Mouse (Mus musculus): Measurements from ENCODE around the gene Olfr68. TPM values are rescaled to one million over a fixed set of nuclear protein-coding genes. Genes with fewer than 3 reads are reported as not detected.
"Not testable (repeated sequence)": the region's sequence is repeated elsewhere in the genome, so short reads cannot be mapped to it uniquely, and the experiment has no call there.

Gene Olfr68
- polyA plus RNA-seq, 1 experiment from 2014 or later = not detected

- Histone ChIP-seq H3K27ac (ENCODE audit: low read length) (no peak overlapping the region), H3K4me2 (replicated peaks; ENCODE audit: low read depth, low read length) (no peak overlapping the region), H3K4me1 (ENCODE audit: control insufficient read depth, insufficient read depth, low read length) (no peaks in the 10 kb centered on the region), H3K36me3 (ENCODE audit: control insufficient read depth, insufficient read depth, low read length) (no peaks in the 10 kb centered on the region), H3K4me3 (ENCODE audit: low read depth, low read length) (no peak overlapping the region), H3K9ac (replicated peaks; ENCODE audit: low read depth, low read length) (no peak overlapping the region), H3K27me3 (ENCODE audit: control insufficient read depth, insufficient read depth, low read length) (no peaks in the 10 kb centered on the region), H3K9me3 (ENCODE audit: control insufficient read depth, low read depth, low read length) (no peaks in the 10 kb centered on the region)
- WGBS = 59% methylated on average over 1 of the region's 1 CpGs
- ATAC-seq (ENCODE audit: insufficient number of reproducible peaks, insufficient read depth, low FRiP score, low read depth) = no peak
Measured at GRCm38 (mm10) chr7:103806856-103807255, 27.4 kb upstream of the Olfr68 start.

GRCm38 (mm10) chr7:103792669-103793388 is 13.3 kb upstream of the Olfr68 start:
- Histone ChIP-seq H3K36me3 (ENCODE audit: control insufficient read depth, insufficient read depth, low read length) (no peaks in the 10 kb centered on the region), H3K4me3 (ENCODE audit: low read depth, low read length) (no peak overlapping the region), H3K9me3 (ENCODE audit: control insufficient read depth, low read depth, low read length) (no peaks in the 10 kb centered on the region), H3K4me1 (ENCODE audit: control insufficient read depth, insufficient read depth, low read length) (no peaks in the 10 kb centered on the region), H3K27ac (ENCODE audit: low read length) (no peak overlapping the region), H3K4me2 (replicated peaks; ENCODE audit: low read depth, low read length) (no peak overlapping the region), H3K27me3 (ENCODE audit: control insufficient read depth, insufficient read depth, low read length) (no peaks in the 10 kb centered on the region), H3K9ac (replicated peaks; ENCODE audit: low read depth, low read length) (no peak overlapping the region)
- WGBS = 28% methylated on average over 4 of the region's 4 CpGs
- ATAC-seq (ENCODE audit: insufficient number of reproducible peaks, insufficient read depth, low FRiP score, low read depth) = no peak

DNA sequence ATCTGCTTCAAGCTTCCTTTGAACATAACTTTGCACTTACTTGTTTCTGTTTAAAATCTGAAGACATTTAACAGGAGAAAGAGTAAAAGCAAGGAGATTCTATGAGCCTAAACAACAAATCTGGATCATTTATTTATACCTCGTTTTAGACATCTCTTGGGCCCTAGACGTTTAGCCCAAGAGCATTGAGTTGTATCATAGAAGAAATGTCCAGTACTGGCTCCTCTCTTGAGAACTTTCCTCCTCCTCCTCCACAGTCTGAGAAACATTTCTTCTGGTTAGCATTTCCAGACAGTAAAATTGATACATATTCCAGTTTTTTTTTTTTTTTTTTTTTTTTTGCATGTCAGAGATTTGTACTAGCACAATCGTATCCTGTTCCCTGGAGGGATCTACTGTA is 12.2 kb upstream of the Olfr68 start, which contains the start of gene Olfr67:
Gene Olfr67, minus strand, starts transcription at position 101 of the 400 bp plus-strand sequence.
- H3K27me3 ChIP-seq (ENCODE audit: control insufficient read depth, insufficient read depth, low read length) = no peaks in the 10 kb centered on the region
- H3K36me3 ChIP-seq (ENCODE audit: control insufficient read depth, insufficient read depth, low read length) = no peaks in the 10 kb centered on the region
- no peaks in the 10 kb centered on the region for H3K4me1 ChIP-seq (ENCODE audit: control insufficient read depth, insufficient read depth, low read length)
- no peak within 1 kb of the TSS for H3K9ac ChIP-seq (replicated peaks; ENCODE audit: low read depth, low read length)
- no peak for ATAC-seq (ENCODE audit: insufficient number of reproducible peaks, insufficient read depth, low FRiP score, low read depth)
- no peak within 1 kb of the TSS for H3K4me3 ChIP-seq (ENCODE audit: low read depth, low read length)
- H3K9me3 ChIP-seq (ENCODE audit: control insufficient read depth, low read depth, low read length) = no peaks in the 10 kb centered on the region
- WGBS = 67% methylated on average over 3 of the region's 3 CpGs
- no peak within 1 kb of the TSS for H3K4me2 ChIP-seq (replicated peaks; ENCODE audit: low read depth, low read length)
- H3K27ac ChIP-seq (ENCODE audit: low read length) = no peak within 1 kb of the TSS

- not testable (repeated sequence) for H3K4me3 ChIP-seq (ENCODE audit: low read depth, low read length); ATAC-seq (ENCODE audit: insufficient number of reproducible peaks, insufficient read depth, low FRiP score, low read depth); H3K27ac ChIP-seq (ENCODE audit: low read length); H3K4me1 ChIP-seq (ENCODE audit: control insufficient read depth, insufficient read depth, low read length); H3K27me3 ChIP-seq (ENCODE audit: control insufficient read depth, insufficient read depth, low read length); H3K9ac ChIP-seq (replicated peaks; ENCODE audit: low read depth, low read length); H3K36me3 ChIP-seq (ENCODE audit: control insufficient read depth, insufficient read depth, low read length); H3K9me3 ChIP-seq (ENCODE audit: control insufficient read depth, low read depth, low read length); H3K4me2 ChIP-seq (replicated peaks; ENCODE audit: low read depth, low read length)
- WGBS = 83% methylated on average over 3 of the region's 4 CpGs
Measured at GRCm38 (mm10) chr7:103777652-103778051, 1.8 kb downstream of the Olfr68 start.

- Histone ChIP-seq H3K9me3 (ENCODE audit: control insufficient read depth, low read depth, low read length) (no peaks in the 10 kb centered on the region), H3K4me2 (replicated peaks; ENCODE audit: low read depth, low read length) (no peak within 1 kb of the TSS), H3K9ac (replicated peaks; ENCODE audit: low read depth, low read length) (no peak within 1 kb of the TSS), H3K27me3 (ENCODE audit: control insufficient read depth, insufficient read depth, low read length) (no peaks in the 10 kb centered on the region), H3K27ac (ENCODE audit: low read length) (no peak within 1 kb of the TSS), H3K4me1 (ENCODE audit: control insufficient read depth, insufficient read depth, low read length) (no peaks in the 10 kb centered on the region), H3K36me3 (ENCODE audit: control insufficient read depth, insufficient read depth, low read length) (no peaks in the 10 kb centered on the region), H3K4me3 (ENCODE audit: low read depth, low read length) (no peak within 1 kb of the TSS)
- WGBS = 72% methylated on average over 2 of the region's 2 CpGs
- no peak for ATAC-seq (ENCODE audit: insufficient number of reproducible peaks, insufficient read depth, low FRiP score, low read depth)
Measured at GRCm38 (mm10) chr7:103771494-103771893, 8.0 kb downstream of the Olfr68 start, which contains the start of gene Olfr69. Olfr69 (minus strand) TSS chr7:103771594.

GRCm38 (mm10) chr7:103767687-103768086 is 11.8 kb downstream of the Olfr68 start:
- H3K27me3 ChIP-seq (ENCODE audit: control insufficient read depth, insufficient read depth, low read length); H3K9me3 ChIP-seq (ENCODE audit: control insufficient read depth, low read depth, low read length); H3K27ac ChIP-seq (ENCODE audit: low read length); H3K4me3 ChIP-seq (ENCODE audit: low read depth, low read length); H3K4me1 ChIP-seq (ENCODE audit: control insufficient read depth, insufficient read depth, low read length); H3K4me2 ChIP-seq (replicated peaks; ENCODE audit: low read depth, low read length); H3K9ac ChIP-seq (replicated peaks; ENCODE audit: low read depth, low read length); ATAC-seq (ENCODE audit: insufficient number of reproducible peaks, insufficient read depth, low FRiP score, low read depth); H3K36me3 ChIP-seq (ENCODE audit: control insufficient read depth, insufficient read depth, low read length): not testable (repeated sequence)
- 91% methylated on average over 5 of the region's 6 CpGs for WGBS

- not testable (repeated sequence) for H3K4me1 ChIP-seq (ENCODE audit: control insufficient read depth, insufficient read depth, low read length); ATAC-seq (ENCODE audit: insufficient number of reproducible peaks, insufficient read depth, low FRiP score, low read depth); H3K9ac ChIP-seq (replicated peaks; ENCODE audit: low read depth, low read length); H3K36me3 ChIP-seq (ENCODE audit: control insufficient read depth, insufficient read depth, low read length); H3K9me3 ChIP-seq (ENCODE audit: control insufficient read depth, low read depth, low read length); H3K4me3 ChIP-seq (ENCODE audit: low read depth, low read length); H3K27ac ChIP-seq (ENCODE audit: low read length); H3K27me3 ChIP-seq (ENCODE audit: control insufficient read depth, insufficient read depth, low read length); H3K4me2 ChIP-seq (replicated peaks; ENCODE audit: low read depth, low read length)
- WGBS = 92% methylated on average over 6 of the region's 6 CpGs
Measured at GRCm38 (mm10) chr7:103762212-103762611, 17.3 kb downstream of the Olfr68 start.

GRCm38 (mm10) chr7:103757233-103757632 is 22.3 kb downstream of the Olfr68 start, which contains the start of gene Olfr630:
Olfr630 (minus strand) TSS chr7:103757333.
- Histone ChIP-seq H3K27me3 (ENCODE audit: control insufficient read depth, insufficient read depth, low read length) (no peaks in the 10 kb centered on the region), H3K4me3 (ENCODE audit: low read depth, low read length) (no peak within 1 kb of the TSS), H3K4me2 (replicated peaks; ENCODE audit: low read depth, low read length) (no peak within 1 kb of the TSS), H3K9ac (replicated peaks; ENCODE audit: low read depth, low read length) (no peak within 1 kb of the TSS), H3K9me3 (ENCODE audit: control insufficient read depth, low read depth, low read length) (no peaks in the 10 kb centered on the region), H3K27ac (ENCODE audit: low read length) (no peak within 1 kb of the TSS), H3K36me3 (ENCODE audit: control insufficient read depth, insufficient read depth, low read length) (no peaks in the 10 kb centered on the region), H3K4me1 (ENCODE audit: control insufficient read depth, insufficient read depth, low read length) (no peaks in the 10 kb centered on the region)
- WGBS = 35% methylated on average over 2 of the region's 2 CpGs
- no peak for ATAC-seq (ENCODE audit: insufficient number of reproducible peaks, insufficient read depth, low FRiP score, low read depth)

DNA sequence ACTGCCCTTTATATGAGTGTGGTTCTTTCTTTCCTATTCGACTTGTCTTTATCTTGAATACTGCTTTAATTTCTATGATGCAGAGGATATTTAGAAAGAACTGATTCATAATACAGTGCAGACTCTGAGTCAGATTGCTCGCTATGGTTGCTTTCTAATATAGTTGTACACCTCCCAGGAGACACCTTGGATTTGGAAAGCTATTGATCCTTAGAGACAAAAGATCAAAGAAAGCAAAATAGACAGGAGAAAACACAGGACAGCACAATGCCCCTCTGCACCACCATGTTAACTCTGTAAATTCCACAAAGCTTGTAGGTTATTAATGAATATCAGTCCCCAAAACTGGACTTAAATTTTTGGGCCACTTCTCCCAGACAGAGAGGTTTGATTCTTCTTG is 34.7 kb downstream of the Olfr68 start, which contains the start of gene Olfr629:
Gene Olfr629, minus strand, starts transcription at position 101 of the 400 bp plus-strand sequence.
- Histone ChIP-seq H3K9ac (replicated peaks; ENCODE audit: low read depth, low read length) (no peak within 1 kb of the TSS), H3K4me3 (ENCODE audit: low read depth, low read length) (no peak within 1 kb of the TSS), H3K27me3 (ENCODE audit: control insufficient read depth, insufficient read depth, low read length) (no peaks in the 10 kb centered on the region), H3K27ac (ENCODE audit: low read length) (no peak within 1 kb of the TSS), H3K36me3 (ENCODE audit: control insufficient read depth, insufficient read depth, low read length) (no peaks in the 10 kb centered on the region), H3K4me2 (replicated peaks; ENCODE audit: low read depth, low read length) (no peak within 1 kb of the TSS), H3K9me3 (ENCODE audit: control insufficient read depth, low read depth, low read length) (no peaks in the 10 kb centered on the region), H3K4me1 (ENCODE audit: control insufficient read depth, insufficient read depth, low read length) (no peaks in the 10 kb centered on the region)
- no peak for ATAC-seq (ENCODE audit: insufficient number of reproducible peaks, insufficient read depth, low FRiP score, low read depth)
- 77% methylated on average over 2 of the region's 2 CpGs for WGBS

Data from stomach, embryonic 14.5 days (tissue).